Mouse (Mus musculus) thymus, postnatal 14 days (tissue): ENCODE data around the gene Nfkbid.

Experiments
- DNase-seq: peaks from one replicate; pipeline ENCODE4 v3.0.0; 2021

Gene Nfkbid

DNA sequence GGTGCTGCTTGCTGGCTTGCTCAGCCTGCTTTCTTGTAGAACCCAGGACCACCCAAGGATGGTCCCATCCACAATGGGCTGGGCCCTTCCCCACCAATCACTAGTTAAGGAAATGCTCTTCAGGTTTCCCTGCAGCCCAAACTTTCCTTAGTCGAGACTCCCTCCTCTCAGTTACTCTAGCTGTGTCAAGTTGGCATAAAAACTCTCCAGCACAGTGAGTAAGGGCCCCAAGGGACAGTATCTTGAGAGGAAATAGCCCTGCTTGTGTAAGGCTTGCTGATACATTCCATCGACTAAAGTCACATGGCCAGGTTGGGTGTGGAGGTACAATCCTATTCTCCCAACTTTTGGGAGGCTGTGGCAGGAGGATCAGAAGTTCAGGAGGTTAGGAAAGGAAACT, 8.7 kb downstream of the Nfkbid start:
- no peak for DNase-seq

DNA sequence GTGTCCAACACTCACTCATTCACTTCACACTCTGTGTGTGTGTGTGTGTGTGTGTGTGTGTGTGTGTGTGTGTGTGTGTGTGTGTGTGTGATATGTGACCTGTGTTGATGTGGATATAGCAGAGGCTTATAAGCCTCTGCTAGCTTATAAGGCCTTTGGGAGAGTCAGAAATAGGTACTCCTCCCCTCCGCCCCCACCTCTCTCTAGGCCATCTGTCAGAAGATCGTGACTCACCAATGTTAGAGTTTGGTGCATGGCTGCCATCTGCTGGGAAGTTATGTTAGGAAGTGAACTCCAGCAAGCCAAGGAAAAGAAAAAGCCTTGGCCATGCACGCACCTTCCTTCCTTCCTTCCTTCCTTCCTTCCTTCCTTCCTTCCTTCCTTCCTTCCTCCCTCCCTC, 10.3 kb downstream of the Nfkbid start:
- DNase-seq = peak; percentile 80

DNA sequence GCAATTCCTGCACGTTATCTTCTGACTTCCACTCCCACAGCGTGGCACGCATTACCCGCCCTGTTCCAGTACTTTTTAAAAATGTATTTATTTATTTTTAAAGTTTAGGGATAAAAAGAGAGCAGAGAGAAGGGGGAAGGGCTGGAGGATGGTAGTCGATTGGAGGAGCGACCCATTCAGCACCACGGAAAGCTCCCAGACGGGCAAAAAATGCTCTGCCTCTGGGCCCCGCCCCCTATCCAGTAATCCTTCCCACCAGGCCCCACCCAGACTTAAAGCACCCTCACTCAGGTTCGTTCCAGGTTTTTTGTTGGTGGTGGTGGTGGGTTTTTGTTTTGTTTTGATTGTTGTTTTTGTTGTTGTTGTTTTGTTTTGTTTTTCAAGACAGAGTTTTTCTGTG, 12.7 kb downstream of the Nfkbid start:
- peak; percentile 51 for DNase-seq

DNA sequence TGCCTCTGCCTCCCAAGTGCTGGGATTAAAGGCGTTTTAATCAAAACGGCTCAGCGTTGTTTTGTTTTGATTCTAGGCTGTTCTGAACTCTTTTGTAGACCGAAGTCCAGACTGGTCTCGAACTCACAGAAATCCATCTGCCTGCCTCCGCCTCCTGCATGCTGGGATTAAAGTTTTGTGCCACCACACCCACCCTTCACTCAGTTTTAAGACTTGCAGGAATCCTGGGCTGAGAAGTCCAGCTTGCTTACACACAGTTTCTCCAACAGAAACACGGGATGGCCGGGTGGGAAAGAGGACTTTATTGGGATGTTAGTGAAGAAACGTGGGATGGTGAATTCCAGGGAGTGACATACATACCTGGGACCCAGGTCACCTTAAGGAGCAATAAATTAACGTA, 13.2 kb downstream of the Nfkbid start:
- no peak for DNase-seq

DNA sequence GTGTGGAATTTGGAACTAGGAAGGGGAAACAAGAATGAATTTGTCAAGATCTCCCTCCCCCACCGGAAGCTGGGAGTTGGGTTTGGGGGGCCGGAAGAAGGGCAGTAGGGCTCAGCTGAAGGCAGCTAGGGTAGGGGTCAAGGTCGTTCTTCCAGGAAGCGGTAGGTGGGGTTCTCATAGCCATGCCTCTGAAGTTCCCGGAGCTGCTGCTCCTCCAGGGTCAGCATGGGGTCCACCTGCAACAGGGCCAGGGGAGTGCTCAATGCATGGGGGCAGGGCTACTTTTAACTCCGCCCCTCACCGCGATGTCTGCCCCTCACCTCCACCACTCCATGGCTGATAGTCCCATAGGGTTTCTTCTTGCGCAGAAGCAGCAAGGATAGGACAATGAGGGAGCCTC, 13.6 kb downstream of the Nfkbid start:
- no peak for DNase-seq

DNA sequence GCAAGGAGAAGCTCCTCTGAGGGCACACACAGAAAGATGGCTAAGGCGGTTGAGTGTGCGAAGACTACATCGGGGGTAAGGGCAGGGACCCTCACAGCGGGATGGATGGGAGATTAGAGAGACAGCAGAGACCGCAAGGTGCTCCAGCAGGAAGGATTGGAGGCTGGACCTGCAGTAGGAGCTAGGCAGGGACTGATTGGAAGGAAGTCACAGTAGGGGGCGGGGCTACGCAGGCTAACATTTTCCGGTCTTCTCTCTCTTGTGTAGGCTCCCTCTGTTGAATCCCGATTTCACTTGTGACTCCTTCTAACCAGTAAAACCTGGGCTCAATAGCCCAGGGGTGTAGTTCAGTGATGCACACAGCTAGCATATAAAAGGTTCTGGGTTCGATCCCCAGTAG, 15.3 kb downstream of the Nfkbid start:
- DNase-seq = no peak

DNA sequence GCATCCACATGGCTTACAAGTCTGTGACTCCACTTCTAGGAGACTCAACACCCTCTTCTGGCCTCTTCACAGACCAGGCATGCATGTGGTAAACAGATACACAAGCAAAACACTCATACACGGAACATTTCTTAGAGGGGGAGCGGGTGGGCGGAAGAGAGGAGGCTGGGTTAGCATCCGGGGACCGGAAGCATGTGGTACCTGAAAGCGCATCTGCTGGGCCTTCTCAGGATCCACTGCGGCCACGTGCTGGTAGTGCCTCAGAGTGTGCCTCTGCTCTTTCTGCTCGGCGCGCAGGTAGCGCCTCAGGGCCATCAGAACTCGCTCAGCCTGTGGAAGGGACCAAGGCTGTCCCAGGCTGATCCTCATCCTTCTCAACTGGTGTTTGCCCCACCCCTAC, 18.2 kb downstream of the Nfkbid start:
- DNase-seq = no peak

DNA sequence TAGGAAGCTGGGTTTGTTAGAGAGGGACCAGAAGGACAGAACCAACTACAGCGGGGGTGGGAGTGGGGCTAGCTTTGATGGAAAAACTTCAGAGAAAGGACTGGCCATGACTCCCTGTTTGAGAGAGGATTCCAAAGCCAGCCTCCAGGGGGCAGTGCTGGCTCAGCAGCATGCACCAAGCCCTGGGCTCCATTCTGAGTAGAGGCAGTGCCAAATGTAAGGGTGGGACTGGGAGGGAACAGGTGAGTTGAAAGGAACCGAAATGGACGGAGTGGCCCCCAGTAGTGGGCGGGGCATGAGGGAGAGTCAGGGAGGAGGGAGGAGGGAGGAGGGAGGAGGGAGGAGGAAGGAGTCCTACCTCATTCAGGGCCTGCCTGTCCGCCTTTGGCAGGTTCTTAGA, 19.2 kb downstream of the Nfkbid start:
- DNase-seq = peak; percentile 59

DNA sequence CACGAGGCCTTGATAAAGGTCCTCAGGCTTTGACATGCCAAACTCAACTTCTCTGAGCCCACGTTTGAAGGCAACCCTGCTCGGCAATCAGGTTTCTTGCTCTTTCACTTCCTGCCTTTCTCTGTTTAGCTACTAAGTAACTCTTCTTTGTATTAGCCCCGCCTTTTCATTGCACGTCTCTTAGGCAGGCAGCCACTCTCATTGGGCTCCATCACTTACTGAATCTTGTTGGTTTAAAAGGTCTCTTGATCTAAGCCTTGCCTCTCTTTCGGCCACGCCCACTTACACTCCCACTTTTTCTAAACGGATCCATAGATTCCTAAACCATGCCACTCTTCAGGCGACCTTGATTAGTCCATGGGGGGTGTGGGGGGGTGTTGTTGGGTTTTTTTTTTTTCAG, 22.2 kb downstream of the Nfkbid start:
- no peak for DNase-seq

DNA sequence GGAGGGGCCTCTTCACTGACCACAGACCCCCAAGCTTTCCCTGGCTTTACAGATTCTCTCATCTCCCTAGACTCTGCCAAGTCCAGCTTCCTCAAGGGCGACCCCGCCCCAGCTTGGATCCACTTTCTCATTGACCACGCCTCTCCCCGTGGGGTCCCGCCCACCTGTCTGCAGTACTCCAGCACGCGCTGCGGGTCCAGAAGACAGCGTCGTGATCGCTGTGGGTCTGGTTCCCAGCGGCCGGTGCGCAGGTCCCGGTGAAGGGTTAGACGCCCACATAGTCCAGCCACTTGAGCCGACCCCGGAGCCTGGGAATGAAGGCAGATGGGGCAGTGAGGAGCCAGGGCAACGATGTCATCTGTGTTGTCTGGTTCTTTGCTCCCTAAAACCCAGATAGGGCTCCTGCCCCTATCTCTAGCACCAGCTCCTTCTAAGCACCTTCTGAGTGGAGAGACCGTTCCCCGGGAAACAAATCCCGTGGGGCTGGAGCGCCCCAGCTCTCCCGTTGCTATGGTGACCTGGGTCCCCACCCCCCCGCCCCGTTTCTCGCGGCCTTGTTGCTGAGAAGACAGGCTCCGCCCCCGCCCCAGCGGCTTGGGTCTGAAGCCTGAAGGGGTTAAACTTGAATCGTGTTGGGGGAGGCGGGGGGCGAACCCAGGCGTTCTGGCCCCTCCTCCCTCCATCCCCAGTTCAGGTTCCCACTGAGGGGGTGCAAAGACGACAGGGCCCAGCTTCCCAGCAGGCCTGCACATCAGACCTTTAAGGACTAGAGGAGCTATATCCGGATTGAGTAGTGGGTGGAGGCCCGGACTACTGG, 22.8 kb downstream of the Nfkbid start:
- DNase-seq = no peak

DNA sequence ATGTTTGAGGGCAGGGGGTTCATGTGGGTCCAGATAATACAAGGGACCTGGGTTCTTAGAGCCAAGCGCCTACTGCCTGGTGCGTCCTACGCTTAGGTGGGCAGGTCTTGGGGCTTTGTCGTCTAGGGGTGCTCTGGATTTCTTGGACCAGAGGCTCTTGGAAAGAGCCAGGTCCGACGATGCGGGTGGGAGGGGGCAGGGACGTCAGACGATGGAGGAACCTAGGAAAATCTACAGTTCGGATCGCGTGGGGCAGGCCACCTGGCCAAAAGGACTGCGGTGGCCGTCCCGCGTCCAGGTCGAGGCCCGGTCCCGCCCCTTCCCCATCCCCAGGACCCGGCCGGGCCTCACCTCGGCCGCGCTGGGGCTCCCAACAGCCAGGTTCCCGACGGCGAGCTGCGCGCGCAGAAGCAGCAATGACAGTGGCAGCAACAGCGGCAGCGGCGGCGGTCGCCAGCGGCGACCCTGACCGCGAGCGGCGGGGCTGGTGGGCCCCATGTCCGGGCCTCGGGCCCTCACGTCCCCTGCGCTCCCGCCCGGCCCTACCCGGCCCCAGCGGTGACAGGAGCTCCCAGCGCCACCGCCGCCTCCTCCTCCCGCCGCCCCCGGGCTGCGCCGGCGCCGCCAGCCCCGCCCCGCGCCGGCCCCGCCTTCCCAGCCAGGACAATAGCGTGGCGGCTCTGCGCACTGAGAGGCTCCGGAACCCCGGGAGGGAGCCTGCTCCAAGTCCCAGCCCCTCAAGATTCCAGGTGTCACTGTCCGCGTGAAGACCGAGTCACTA, 23.6 kb downstream of the Nfkbid start, which contains the start of gene Aplp1:
Gene Aplp1, minus strand, starts transcription at position 565 of the 781 bp plus-strand sequence.
- DNase-seq = peak; percentile 55

DNA sequence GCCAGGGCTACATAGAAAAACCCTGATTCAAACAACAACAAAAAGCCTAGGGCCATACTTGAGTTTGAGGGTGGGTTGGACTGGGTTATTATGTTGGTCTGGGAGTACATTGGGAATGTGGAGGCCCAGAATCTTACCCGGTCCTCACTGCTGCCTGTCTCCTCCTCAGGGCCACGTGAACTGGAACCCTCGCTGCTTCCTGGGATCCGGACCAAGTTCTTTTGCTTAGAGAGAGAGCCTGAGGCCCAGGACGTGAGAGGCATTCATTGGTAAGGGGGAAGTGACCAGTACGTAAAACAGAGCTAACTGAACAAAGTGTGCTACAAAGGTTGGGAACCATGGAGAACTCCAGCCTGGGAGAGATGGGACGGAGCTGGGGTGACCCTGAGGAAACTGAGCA, 28.7 kb downstream of the Nfkbid start:
- no peak for DNase-seq

DNA sequence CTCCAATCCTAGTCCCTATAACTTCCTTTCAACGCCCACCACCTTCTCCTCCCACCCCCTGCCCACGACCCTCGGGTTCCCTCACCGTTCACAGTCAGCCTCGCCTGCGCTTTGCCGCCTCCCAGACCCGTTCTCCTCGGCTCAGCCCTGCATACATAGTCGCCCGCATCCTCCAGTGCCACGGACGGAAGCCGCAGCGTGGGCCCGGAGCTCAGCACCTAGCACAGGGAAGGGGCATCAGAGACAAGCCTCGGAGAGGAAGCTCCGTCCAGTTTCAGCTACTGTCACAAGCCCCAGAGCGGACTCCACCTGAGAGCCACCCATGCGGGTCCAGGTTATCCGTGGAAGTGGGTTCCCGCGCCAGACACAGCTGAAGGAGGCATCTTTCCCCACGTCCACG, 31.8 kb downstream of the Nfkbid start:
- DNase-seq = no peak

DNA sequence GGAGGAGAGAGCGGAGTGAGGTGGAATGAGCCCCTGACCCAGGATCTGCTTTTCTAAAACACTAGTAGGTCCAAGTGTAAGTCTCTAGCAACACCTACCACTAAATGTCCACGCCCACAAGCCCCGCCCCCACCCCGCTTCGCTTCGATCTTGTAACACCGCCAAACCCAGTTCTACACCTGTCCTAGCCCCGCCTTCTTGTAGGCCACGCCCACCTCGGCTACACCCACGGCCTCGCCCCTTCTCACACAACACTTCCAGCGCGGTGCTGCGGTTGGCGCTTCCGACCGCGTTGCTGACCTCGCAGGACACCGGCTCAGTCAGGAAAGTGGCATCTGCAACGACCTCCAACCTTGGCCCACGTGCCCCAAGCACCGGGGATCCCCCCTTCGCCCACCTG, 32.2 kb downstream of the Nfkbid start:
- peak; percentile 60 for DNase-seq

DNA sequence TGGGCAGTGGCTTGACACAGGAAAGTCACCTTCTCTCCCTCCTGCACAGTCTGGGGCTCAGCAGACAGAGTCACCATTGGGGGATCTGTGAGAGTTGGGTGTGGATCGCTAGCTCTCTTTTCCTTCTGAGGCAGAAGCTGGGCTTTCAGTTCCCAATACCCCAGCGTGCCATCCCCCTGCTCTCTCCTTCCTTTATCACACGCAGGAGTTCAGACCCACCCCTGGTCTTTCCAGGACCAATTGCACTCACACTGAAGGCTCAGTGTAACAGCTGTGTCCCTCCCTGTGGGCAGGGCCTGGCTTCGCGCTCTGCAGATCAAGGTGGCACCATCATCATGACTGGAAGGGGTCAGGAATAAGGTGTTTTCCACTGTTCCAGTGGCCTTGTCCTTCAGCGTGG, 32.7 kb downstream of the Nfkbid start:
- DNase-seq = no peak

DNA sequence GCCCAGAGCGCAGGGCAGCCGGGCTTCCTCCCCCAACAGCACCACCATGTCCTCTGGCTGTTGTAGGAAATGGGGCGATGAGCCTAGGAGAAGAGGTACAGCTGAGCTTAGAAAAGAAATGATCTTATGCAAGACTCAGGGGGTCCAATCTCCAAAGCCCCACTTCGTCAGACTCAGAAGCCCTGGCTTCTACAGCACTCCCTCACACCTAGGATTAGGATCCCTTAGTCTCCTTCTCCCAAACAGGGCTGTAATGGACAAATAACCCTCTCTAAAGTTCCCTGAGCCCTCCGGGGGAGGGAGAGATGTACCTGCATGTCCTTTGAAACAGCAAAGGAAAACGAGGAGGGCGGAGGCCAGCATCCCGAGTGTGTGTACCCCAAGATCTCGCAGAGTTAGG, 35.0 kb downstream of the Nfkbid start:
- DNase-seq = no peak

DNA sequence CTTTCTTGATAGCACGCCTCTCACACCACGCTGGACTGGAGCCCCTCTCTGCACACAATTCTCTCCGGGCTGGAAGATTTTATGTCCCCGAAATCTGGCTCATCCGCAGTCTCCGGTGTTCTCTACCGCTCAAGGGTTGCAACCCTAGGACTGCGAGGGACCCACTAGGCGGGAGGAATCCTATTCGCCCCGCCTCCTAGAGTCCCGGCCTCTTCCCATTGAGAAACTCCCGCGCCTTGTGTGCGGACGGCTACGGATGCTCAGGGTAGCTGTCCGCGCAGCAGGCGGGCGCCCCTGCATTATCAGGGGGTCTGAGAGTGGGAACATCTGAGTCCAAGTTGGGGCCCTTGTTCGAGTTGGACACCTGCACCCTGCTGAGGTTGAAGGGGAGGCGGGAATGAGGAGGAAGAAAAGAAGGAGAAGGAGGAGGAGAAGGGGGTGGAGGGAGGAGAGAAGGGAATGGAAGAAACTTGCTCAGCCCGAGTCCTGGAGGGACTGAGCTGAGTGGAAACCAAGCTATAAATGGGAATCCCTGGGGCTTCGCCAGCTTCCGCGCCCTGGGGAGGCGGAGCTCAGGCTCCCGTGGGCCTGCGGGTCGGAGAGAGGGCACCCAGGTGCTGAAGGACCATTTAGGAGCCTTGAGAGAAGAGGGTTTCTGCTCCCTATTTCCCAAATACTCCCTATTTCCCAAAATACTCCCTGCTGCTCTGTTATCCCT, 35.5 kb downstream of the Nfkbid start:
- DNase-seq = no peak

DNA sequence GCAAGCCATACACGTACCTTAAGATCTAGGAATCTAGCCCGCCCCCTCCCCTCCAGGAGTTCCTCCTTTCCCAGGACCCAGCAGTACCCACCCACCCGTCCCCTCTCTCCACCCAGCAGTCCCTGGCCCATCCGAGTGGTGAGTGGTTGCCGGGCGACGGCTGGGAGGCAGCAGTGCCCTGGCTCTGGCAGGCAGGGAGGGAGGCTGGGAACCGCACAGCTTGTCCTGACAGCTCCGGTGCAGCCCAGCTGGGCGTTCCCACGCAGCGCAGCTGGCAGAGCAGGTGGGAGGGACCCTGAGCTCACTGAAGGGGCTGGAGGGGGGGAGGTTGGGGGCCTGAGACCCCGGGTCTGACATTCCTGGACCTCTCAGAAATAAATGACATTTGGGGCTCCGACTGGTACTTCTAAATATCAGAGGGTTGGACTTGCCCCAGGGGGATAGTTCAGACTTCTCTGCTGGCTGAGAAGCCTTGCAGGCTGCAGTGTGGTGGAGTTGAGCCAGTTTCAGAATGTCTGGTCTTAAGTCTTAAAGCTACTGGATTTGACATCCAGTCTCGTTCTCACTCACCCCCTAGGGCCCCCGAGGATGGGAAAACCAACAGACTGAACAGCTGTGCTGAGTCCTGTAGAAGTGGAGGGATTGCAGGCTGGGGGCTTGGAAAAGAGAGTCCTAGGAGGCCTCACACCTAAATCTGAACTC, 36.2 kb downstream of the Nfkbid start, which contains the start of the genes Kirrel2 and Nphs1:
Gene Kirrel2, minus strand, starts transcription at position 62 of the 702 bp plus-strand sequence.
Gene Nphs1, plus strand, starts transcription at position 687 of the 702 bp plus-strand sequence.
- no peak for DNase-seq

DNA sequence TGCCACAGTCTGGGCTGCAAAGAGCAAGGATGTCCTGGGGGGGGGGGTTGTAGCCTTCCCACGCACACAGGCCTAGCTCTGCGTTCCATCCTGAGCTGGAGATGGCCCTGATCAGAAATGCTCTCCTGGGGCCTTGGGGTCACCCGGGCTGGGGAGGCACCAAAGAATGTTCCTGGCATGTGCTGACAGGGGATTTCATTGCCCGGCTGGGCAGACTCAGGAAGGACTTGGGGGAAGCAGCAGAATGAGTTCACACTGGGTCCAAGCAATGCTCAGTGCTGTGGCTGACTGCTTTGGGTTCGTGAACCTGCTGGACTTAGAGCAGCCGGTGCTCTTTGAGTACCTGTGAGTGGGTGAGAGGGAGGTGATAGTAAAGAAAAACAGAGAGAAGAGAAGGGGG, 38.0 kb downstream of the Nfkbid start:
- DNase-seq = no peak

DNA sequence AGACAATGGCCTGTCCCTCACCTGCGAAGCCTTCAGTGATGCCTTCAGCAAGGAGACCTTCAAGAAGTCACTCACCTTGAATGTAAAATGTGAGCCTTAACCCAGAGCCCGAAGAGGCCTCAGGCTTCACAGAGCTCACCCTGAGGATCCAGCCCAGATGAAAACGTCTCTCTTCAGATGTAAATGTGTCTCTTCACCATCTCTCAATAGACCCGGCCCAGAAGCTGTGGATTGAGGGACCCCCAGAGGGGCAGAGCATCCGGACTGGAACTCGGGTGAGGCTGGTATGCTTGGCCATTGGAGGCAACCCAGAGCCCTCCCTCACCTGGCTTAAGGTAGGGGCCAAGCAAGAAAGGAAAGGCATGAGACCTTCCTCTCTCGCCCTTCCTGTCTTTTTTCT, 42.0 kb downstream of the Nfkbid start:
- DNase-seq = no peak

DNA sequence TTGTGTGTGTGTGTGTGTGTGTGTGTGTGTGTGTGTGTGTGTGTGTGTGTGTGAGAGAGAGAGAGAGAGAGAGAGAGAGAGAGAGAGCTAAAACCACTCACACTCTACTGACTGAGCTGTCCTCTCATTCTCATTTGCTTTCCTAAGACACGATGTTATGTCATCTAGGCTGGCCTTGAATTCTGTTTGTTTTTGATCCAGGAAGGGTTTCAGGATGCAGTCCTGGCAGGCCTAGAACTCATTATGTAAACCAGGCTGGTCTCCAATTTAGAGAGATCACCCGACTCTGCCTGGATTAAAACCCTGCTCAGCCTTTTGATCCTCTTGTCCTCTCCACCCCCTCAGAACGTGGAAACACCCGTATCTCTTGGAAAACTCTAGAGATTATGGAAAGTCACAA, 42.5 kb downstream of the Nfkbid start:
- no peak for DNase-seq

DNA sequence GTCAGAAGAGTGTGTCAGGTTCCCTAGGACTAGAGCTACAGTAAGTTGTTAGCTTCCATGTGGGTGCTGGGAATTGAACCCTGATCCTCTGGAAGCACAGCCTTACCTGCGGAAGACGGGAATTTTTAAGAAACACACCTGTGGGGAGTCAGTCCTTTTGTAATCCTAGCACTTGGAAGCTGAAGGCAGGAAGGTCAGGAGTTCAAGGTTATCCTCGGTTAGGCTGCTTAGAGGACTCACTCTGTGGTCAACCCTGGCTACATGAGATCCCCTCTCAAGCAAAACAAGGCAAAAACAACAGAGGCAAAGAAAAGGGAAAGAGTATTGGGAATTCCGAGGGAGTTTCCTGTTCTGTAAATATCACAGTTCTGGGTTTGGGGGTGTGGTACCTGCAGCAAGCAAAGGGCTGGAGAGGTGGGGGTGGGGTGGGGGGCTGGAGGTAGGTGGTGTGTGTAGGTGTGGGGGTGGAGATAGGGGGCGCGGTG, 43.3 kb downstream of the Nfkbid start:
- no peak for DNase-seq

DNA sequence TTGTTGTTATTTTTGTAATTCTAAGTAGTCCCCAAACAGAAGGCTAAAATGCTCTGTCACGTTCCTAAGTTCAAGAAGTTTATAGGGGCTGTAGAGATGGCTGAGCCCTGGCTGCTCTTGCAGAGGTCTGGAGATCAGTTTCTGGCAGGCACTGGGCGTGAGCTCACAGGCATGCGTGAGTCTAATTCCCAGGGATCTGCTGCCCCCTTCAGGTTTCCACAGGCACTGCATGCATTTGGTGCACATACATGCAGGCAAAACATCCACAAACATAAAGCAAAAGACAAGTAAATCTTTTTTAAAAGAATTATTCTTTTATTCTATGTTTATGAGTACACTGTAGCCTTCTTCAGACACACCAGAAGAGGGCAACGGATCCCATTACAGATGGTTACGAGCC, 50.9 kb downstream of the Nfkbid start:
- DNase-seq = peak; percentile 66
